Mouse (Mus musculus) MEL (cell line): ENCODE measurements around the gene Src. TPM values are rescaled to one million over a fixed set of nuclear protein-coding genes. Genes with fewer than 3 reads are reported as not detected.

ENCODE experiments used
- DNase-seq: peaks from one replicate; pipeline ENCODE4 v3.0.0; 2011; ENCODE audit warnings: low read depth, low spot score
- H3K27ac ChIP-seq: 2 replicates; pipeline ENCODE4 v1.5.1; 2012; ENCODE audit warnings: low read depth, mild to moderate bottlenecking, control low read depth, low read length, moderate library complexity; ENCODE audit not compliant: control insufficient read depth
- H3K27me3 ChIP-seq, 2 experiments: fragments of 150-350 bp in 1 of 2; sonication (generic) in 1 of 2; 2 replicates each; pipeline ENCODE4 v1.6.1; 2012; ENCODE audit warnings: low read length in 2 of 2, mild to moderate bottlenecking in 2 of 2, improper control_type of control experiment in 1 of 2, moderate library complexity in 1 of 2; ENCODE audit not compliant: insufficient read depth in 2 of 2, control insufficient read depth in 1 of 2
- H3K36me3 ChIP-seq, 2 experiments: 2 replicates each; pipeline ENCODE4 v1.6.1; 2012 to 2014; ENCODE audit warnings: low read length in 2 of 2, improper control_type of control experiment in 1 of 2, inconsistent platforms in 1 of 2, mild to moderate bottlenecking in 1 of 2; ENCODE audit not compliant: insufficient read depth in 2 of 2, control insufficient read depth in 1 of 2
- H3K4me1 ChIP-seq, 2 experiments: fragments of 150-350 bp in 1 of 2; sonication (generic) in 1 of 2; 2 replicates each; pipeline ENCODE4 v1.6.1; 2012; ENCODE audit warnings: low read length in 2 of 2, improper control_type of control experiment in 1 of 2, mild to moderate bottlenecking in 1 of 2; ENCODE audit not compliant: insufficient read depth in 2 of 2, control insufficient read depth in 1 of 2
- H3K4me3 ChIP-seq, 2 experiments: fragments of 150-350 bp in 1 of 2; sonication (generic) in 1 of 2; 2 replicates each; pipeline ENCODE4 v1.5.1; 2012; ENCODE audit warnings: low read depth in 2 of 2, low read length in 2 of 2, mild to moderate bottlenecking in 2 of 2, moderate library complexity in 2 of 2, control low read depth in 1 of 2, improper control_type of control experiment in 1 of 2; ENCODE audit not compliant: control insufficient read depth in 1 of 2, insufficient read depth in 1 of 2
- H3K79me2 ChIP-seq: 2 replicates; pipeline ENCODE4 v1.6.1; 2012; ENCODE audit warnings: mild to moderate bottlenecking, low read length, moderate library complexity; ENCODE audit not compliant: control insufficient read depth, poor library complexity, insufficient read depth
- H3K9ac ChIP-seq: 2 replicates; pipeline ENCODE4 v1.6.1; 2012; ENCODE audit warnings: low read depth, mild to moderate bottlenecking, control low read depth, low read length, moderate library complexity; ENCODE audit not compliant: control insufficient read depth, poor library complexity, severe bottlenecking
- H3K9me3 ChIP-seq: fragments of 150-350 bp; sonication (generic); replicated peaks from 2 replicates; pipeline ENCODE4 v1.6.1; 2012; ENCODE audit warnings: mild to moderate bottlenecking, low read length, improper control_type of control experiment, moderate library complexity; ENCODE audit not compliant: insufficient read depth
- CHD1 ChIP-seq: IDR thresholded peaks from 2 replicates; pipeline ENCODE4 v1.6.1; 2012; ENCODE audit warnings: low read depth, mild to moderate bottlenecking, inconsistent platforms, low read length, improper control_type of control experiment
- CHD2 ChIP-seq: IDR thresholded peaks from 2 replicates; pipeline ENCODE4 v1.6.1; 2011; ENCODE audit warnings: low read length, improper control_type of control experiment
- CTCF ChIP-seq, 3 experiments: IDR thresholded peaks in 2 of 3; conservative IDR thresholded peaks in 1 of 3; 2 replicates each; pipeline ENCODE4 v1.5.1; 2011 to 2012; ENCODE audit warnings: low read length in 3 of 3, low read depth in 2 of 3, mild to moderate bottlenecking in 2 of 3, improper control_type of control experiment in 1 of 3, inconsistent platforms in 1 of 3, mixed read lengths in 1 of 3, moderate library complexity in 1 of 3; ENCODE audit not compliant: control insufficient read depth in 1 of 3, insufficient read depth in 1 of 3, poor library complexity in 1 of 3, severe bottlenecking in 1 of 3
- GATA1 ChIP-seq: IDR thresholded peaks from 2 replicates; pipeline ENCODE4 v1.6.1; 2011; ENCODE audit warnings: low read depth, low read length, improper control_type of control experiment
- JUND ChIP-seq: IDR thresholded peaks from 2 replicates; pipeline ENCODE4 v1.6.1; 2011; ENCODE audit warnings: low read depth, mild to moderate bottlenecking, improper control_type of control experiment, low read length
- KAT2A ChIP-seq: conservative IDR thresholded peaks from 2 replicates; pipeline ENCODE4 v1.6.1; 2012; ENCODE audit warnings: low read depth, low read length, improper control_type of control experiment, inconsistent platforms
- MEF2A ChIP-seq: IDR thresholded peaks from 2 replicates; pipeline ENCODE4 v1.6.1; 2014; ENCODE audit warnings: low read depth, mild to moderate bottlenecking, inconsistent platforms, low read length, improper control_type of control experiment; ENCODE audit not compliant: poor library complexity, insufficient replicate concordance, severe bottlenecking; ENCODE audit errors: extremely low read depth
- MXI1 ChIP-seq: IDR thresholded peaks from 2 replicates; pipeline ENCODE4 v1.6.1; 2011; ENCODE audit warnings: mild to moderate bottlenecking, low read depth, low read length, improper control_type of control experiment
- MYB ChIP-seq: IDR thresholded peaks from 2 replicates; pipeline ENCODE4 v1.6.1; 2011; ENCODE audit warnings: mild to moderate bottlenecking, low read depth, low read length, improper control_type of control experiment
- NRF1 ChIP-seq: IDR thresholded peaks from 2 replicates; pipeline ENCODE4 v1.6.1; 2014; ENCODE audit warnings: low read depth, mild to moderate bottlenecking, inconsistent platforms, low read length, improper control_type of control experiment, moderate library complexity; ENCODE audit not compliant: poor library complexity, insufficient read depth, severe bottlenecking
- POLR2AphosphoS2 ChIP-seq: IDR thresholded peaks from 2 replicates; pipeline ENCODE4 v1.6.1; 2011; ENCODE audit warnings: low read length, improper control_type of control experiment
- SIN3A ChIP-seq: IDR thresholded peaks from 2 replicates; pipeline ENCODE4 v1.6.1; 2012; ENCODE audit warnings: low read length, improper control_type of control experiment, inconsistent platforms
- UBTF ChIP-seq: IDR thresholded peaks from 2 replicates; pipeline ENCODE4 v1.6.1; 2012; ENCODE audit warnings: low read depth, mild to moderate bottlenecking, inconsistent platforms, low read length, improper control_type of control experiment, moderate library complexity, borderline replicate concordance; ENCODE audit not compliant: insufficient read depth
- USF1 ChIP-seq: IDR thresholded peaks from 2 replicates; pipeline ENCODE4 v1.6.1; 2014; ENCODE audit warnings: low read depth, mild to moderate bottlenecking, inconsistent platforms, low read length, improper control_type of control experiment, moderate library complexity
- polyA plus RNA-seq, 2 experiments: library from polyadenylated mRNA; stranded (reverse) in 1 of 2; unstranded in 1 of 2; fragments of >175 nt in 1 of 2; fragments of >200 nt in 1 of 2; gene quantifications; 2 replicates each; pipeline versions ENCODE4 v1.2.1 to v1.2.4; 2012; ENCODE audit warnings: low replicate concordance in 2 of 2, low read depth in 1 of 2; ENCODE audit not compliant: insufficient read length in 2 of 2, insufficient read depth in 1 of 2, missing spikeins in 1 of 2
- total RNA-seq: library from RNA; depleted of rRNA; stranded (reverse); fragments of 300-350 nt; gene quantifications from 2 replicates; pipeline ENCODE4 v1.2.3, GENCODE M21; 2012

The Src gene
- total and polyA plus RNA-seq, 3 experiments = 0.23 to 4.2 TPM; not detected in 1

GRCm38 (mm10) chr2:157373681-157374080 lies 44.6 kb upstream of the Src start:
- peaks cover 15% of the 10 kb centered on the region; the same call in 1 of the 2 replicates for H3K79me2 ChIP-seq
- no peak for DNase-seq
- no peak overlapping the region for H3K9ac ChIP-seq
- no peaks in the 10 kb centered on the region for H3K9me3 ChIP-seq
- H3K36me3 ChIP-seq = peaks cover 0 to under 1% of the 10 kb centered on the region in 2 experiments; a peak in 3 of 4 replicates
- no peak overlapping the region for H3K27ac ChIP-seq
- H3K4me1 ChIP-seq = no peaks in the 10 kb centered on the region; a peak in 1 of 4 replicates
- no peaks in the 10 kb centered on the region for H3K27me3 ChIP-seq
- no peak overlapping the region for H3K4me3 ChIP-seq
- TF ChIP-seq POLR2AphosphoS2 = no peak
- TF ChIP-seq GATA1 = no peak
- no peak for TF ChIP-seq MEF2A
- TF ChIP-seq JUND = no peak
- no peak for TF ChIP-seq UBTF
- no peak for TF ChIP-seq CHD1
- TF ChIP-seq, all 39 proteins: peak for 0

GRCm38 (mm10) chr2:157375051-157375450 lies 43.2 kb upstream of the Src start:
- no peaks in the 10 kb centered on the region for H3K9me3 ChIP-seq
- no peak overlapping the region for H3K9ac ChIP-seq
- TF ChIP-seq MXI1 = no peak
- no peak for TF ChIP-seq JUND
- no peak for TF ChIP-seq CHD2
- no peak for TF ChIP-seq NRF1
- no peaks in the 10 kb centered on the region; a peak in 3 of 4 replicates for H3K36me3 ChIP-seq
- DNase-seq = no peak
- no peaks in the 10 kb centered on the region; a peak in 1 of 4 replicates for H3K4me1 ChIP-seq
- H3K79me2 ChIP-seq = peaks cover 9% of the 10 kb centered on the region; the same call in 1 of the 2 replicates
- no peaks in the 10 kb centered on the region for H3K27me3 ChIP-seq
- no peak overlapping the region for H3K27ac ChIP-seq
- H3K4me3 ChIP-seq = no peak overlapping the region

GRCm38 (mm10) chr2:157375794-157376757 lies 42.2 kb upstream of the Src start:
- H3K79me2 ChIP-seq = peaks cover 5% of the 10 kb centered on the region; the same call in 1 of the 2 replicates
- H3K27me3 ChIP-seq = no peaks in the 10 kb centered on the region
- H3K9me3 ChIP-seq = no peaks in the 10 kb centered on the region
- DNase-seq = no peak
- TF ChIP-seq SIN3A = no peak
- TF ChIP-seq MYB = no peak
- no peak for TF ChIP-seq USF1
- TF ChIP-seq CTCF (IDR thresholded peaks at IDR 0.05 in 2 of 3, conservative IDR thresholded peaks at IDR 0.05 in 1 of 3; ENCODE audit: control insufficient read depth in 1 of 3, insufficient read depth in 1 of 3, low read depth in 2 of 3, low read length in 3 of 3, poor library complexity in 1 of 3, severe bottlenecking in 1 of 3) = no peak
- TF ChIP-seq KAT2A = no peak
- H3K36me3 ChIP-seq = no peaks in the 10 kb centered on the region; a peak in 3 of 4 replicates
- no peak overlapping the region for H3K9ac ChIP-seq
- H3K4me3 ChIP-seq = no peak overlapping the region
- H3K4me1 ChIP-seq = no peaks in the 10 kb centered on the region; a peak in 1 of 4 replicates
- H3K27ac ChIP-seq = no peak overlapping the region
